Mouse (Mus musculus) large intestine, adult 2 months (tissue): ENCODE measurements around the gene Olfr165. TPM values are rescaled to one million over a fixed set of nuclear protein-coding genes. Genes with fewer than 3 reads are reported as not detected.
"Not testable (repeated sequence)": the region's sequence is repeated elsewhere in the genome, so short reads cannot be mapped to it uniquely, and the experiment has no call there.

ENCODE experiments used
- DNase-seq: peaks from one replicate; pipeline ENCODE4 v3.0.0-alpha.2; 2012; ENCODE audit warnings: low read depth, low spot score
- WGBS: fragments of 180-500 bp; shearing (Covaris S2); methylation state at CpG from one replicate; pipeline ENCODE4 v1.1.7; 2018; 5-methylcytosine and 5-hydroxymethylcytosine counted together
- polyA plus RNA-seq: library from polyadenylated mRNA; depleted of rRNA; stranded (reverse); fragments of >200 nt; gene quantifications from 2 replicates; pipeline ENCODE4 v1.2.3, GENCODE M21; 2012; rRNA removed

The Olfr165 gene
- 4.4 and 5.0 TPM in 2 replicates for polyA plus RNA-seq

GRCm38 (mm10) chr16:19423034-19423433 is at the start of gene Olfr165:
Gene Olfr165, minus strand, starts transcription at chr16:19423134.
- 37% methylated on average over 1 of the region's 1 CpGs for WGBS
- DNase-seq: no peak

- no peak for DNase-seq
- WGBS: 53% methylated on average over 1 of the region's 1 CpGs
Measured at GRCm38 (mm10) chr16:19464365-19464764, 41.4 kb upstream of the Olfr165 start.

GRCm38 (mm10) chr16:19458741-19459140 is 35.8 kb upstream of the Olfr165 start:
- 52% methylated on average over 4 of the region's 4 CpGs for WGBS
- DNase-seq: not testable (repeated sequence)

- WGBS: 53% methylated on average over 3 of the region's 3 CpGs
- DNase-seq: no peak
Measured at GRCm38 (mm10) chr16:19387984-19388383, 35.0 kb downstream of the Olfr165 start.

Other genes with a start within 250 kb of the Olfr165 start
- gene Olfr164, start 109.1 kb downstream of the Olfr165 start, polyA plus RNA-seq: not detected in 2 replicates
- not detected in 2 replicates for gene Olfr166, start 60.6 kb upstream of the Olfr165 start, polyA plus RNA-seq
- gene Olfr167, start 99.1 kb upstream of the Olfr165 start, polyA plus RNA-seq: not detected in 2 replicates
- gene Olfr168, start 112.4 kb upstream of the Olfr165 start, polyA plus RNA-seq: not detected in 2 replicates
- not detected in 2 replicates for gene Olfr169, start 148.7 kb upstream of the Olfr165 start, polyA plus RNA-seq
- gene Olfr170, start 188.7 kb upstream of the Olfr165 start, polyA plus RNA-seq: not detected in 2 replicates
- not detected in 2 replicates for gene Olfr171, start 206.8 kb upstream of the Olfr165 start, polyA plus RNA-seq